Mouse (Mus musculus): ENCODE measurements at regions not wholly inside any gene's neighbourhood (a gene's known extent, or its start where the extent isn't known, plus 50 kb on each side); places are given as distances from the start of the nearest gene placed in this dataset.

DNA sequence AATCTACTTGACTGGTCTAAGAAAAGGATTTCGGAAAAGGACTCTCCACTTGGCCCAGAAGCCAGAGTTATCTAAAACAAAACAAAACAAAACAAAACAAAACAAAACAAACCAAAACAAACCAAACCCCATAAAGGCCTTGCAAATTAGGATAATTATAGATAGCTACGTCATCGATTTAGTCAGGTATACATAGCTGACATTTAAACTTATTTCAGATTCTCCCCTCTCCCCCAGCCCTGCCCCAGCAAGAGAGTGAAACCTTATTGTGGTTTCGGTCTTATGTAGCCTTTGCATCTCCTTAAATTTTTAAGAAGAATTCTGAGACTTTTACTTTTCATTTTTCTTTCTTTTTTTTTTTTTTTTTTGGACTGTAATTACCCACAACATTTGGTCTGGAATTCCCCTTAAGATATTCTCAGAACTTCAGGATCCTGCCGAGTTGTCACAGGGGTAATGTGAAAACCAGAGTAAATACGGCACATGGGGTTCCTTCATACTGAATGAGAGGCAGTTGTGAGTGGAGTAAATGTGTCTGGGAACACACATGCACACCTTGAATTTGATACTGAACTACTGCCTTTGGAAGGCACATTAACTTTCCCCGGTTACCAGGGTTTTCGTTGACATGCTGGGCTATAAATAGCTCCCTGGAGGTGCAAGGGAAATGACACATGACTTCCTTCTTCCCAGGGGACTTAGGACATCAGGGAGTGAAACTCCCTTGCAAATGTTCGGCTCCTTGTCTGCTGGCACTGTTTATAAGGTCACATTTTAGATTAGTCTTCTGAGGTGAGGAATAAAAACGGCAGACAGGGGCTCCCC, 94.8 kb upstream of the Rap1b start:
- DNase-seq = no peak

DNA sequence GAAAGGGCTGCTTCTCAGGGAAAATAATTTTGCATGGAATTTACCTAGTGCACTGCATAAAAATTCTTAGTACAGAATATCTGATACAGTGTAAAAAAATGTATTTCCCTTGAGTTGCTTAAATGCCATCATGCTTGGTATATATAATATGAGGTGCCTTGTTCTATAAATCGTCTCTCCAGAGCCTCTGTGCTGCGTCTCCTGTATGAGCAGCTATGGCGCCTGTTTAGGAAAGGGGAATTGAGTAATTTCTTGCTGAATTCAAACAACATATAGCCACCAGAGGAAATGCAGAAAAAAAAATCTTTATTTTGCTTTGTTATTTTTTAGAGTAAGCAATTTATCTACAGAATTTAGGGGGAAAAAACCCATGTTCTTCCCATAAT, 95.4 kb upstream of the Rap1b start:
- DNase-seq = no peak

DNA sequence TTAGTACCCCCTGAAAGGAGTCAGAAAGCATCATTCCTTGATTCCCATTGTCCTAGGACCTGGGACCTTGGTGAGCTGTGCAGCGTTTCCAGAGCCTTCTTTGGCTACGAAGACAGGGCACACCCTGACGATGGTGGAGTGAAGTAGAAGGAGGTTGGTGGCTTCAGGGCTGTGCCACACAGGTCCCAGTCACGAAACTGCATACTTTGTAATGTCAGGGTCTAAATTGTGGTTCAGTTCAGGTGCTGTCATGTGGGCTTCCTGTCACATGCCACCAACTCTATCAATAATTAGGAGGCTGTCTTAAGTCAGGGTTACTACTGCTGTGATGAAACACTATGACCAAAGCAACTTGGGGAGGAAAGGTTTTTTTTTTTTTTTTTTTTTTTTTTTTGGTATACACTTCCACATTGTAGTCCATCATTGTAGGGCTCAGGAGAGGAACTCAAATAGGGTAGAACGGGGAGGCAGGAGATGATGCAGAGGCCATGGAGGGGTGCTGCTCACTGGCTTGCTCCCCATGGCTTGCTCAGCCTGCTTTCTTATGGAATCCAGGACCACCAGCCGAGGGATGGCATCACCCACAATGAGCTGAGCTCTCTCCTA, 98.0 kb upstream of the Rap1b start:
- no peak for DNase-seq

GRCm38 (mm10) chr10:117947191-117947590, 101.4 kb upstream of the Rap1b start:
- DNase-seq = no peak

- DNase-seq = no peak
Observed at GRCm38 (mm10) chr10:117947911-117948310, 102.1 kb upstream of the Rap1b start.

DNA sequence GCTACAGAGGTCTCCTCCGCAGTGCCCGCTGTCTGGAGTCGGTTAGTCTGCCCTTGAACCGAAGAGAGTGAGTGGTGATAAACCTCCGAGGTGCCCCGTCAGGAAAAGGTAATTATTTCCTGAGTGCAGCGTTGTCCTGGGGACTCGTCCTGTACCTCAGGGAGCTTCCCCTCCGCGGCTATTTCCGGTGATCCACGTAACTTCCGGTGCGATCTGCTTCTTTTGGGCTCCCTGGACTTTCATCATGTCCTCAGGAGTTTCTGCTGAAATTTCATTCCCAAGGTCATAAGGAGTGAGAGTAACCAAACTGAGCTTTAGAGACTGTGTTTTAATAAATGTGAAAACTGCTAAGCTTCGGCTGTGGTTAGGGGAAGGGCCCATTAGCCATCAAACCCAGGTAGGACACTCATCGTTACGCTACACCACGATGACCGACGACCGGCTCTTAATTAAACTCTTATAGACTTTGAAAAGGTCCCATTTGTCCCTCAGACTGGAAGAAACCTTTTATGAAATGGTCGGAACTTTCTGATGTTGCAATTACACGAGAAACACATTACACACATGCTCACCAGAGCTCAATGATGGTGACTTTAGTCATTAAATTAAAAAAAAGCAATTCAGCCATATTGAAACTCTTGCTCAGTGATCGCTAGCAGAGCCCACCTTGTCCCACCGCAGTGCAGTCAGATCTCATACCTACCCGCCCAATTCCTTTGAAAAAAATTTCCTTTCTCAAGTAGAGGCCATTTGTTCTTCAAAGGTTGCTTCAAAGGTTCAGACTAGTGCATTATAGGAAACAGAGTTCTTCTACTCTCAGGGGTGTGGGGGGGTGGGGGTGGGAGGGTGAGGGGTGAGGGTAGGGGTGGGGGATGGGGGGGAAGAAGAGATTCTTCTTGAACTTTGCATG, 106.5 kb upstream of the Rap1b start:
- no peak for DNase-seq

- DNase-seq = no peak
Observed at GRCm38 (mm10) chr10:117953026-117953711, 107.3 kb upstream of the Rap1b start.

- no peak for DNase-seq
Observed at GRCm38 (mm10) chr10:117956174-117956950, 110.5 kb upstream of the Rap1b start.

DNA sequence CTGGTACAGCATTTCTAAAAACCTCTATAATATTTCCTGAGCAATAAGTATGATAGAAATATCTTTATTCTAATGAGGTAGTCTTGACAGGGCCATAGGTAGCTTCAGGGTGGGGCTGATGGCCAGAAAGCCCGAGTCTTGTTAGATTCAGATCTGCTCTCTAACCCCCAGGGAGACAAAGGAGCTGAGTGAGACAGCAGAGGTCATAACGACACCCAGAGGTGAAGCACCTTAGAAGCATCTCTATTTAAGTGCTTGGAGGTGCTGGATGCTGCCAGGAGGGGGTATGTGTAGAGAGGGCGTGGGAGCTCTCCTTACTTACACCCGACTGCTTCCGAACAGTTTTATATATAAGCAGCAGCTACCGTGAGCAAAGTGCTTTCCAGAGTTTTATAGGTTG, 128.9 kb upstream of the Rap1b start:
- no peak for DNase-seq

- no peak for DNase-seq
Observed at GRCm38 (mm10) chr10:117975467-117975866, 129.6 kb upstream of the Rap1b start.

GRCm38 (mm10) chr10:117979091-117979490, 133.3 kb upstream of the Rap1b start:
- no peak for DNase-seq

DNA sequence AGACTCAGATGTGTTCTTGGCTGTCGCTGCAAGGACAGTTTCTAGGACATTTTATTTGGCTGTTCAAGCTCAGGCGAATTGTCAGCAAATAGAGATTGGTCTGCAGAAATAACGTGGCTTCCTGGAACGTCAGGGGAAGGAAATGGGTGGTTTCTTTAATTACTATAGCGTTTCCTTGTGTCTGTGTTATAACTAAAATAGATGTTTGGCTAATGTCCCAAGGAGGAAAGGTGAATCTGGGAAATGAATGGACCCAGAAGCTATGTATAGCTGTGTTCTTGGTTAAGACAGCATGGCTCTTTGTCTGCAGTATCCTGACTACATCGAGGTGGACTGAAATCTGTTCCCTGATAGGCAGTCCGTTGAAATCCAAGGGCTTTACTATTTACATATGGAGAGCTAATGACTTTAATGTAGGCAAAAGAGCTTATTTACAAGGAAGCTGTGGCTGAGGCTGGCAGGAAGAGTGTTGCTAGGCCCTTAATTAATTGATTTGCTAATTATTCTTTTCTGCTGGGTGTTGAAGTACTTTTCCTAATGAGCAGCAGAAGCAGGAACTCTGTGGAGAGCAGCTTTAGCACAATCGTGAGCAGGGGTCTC, 136.9 kb upstream of the Rap1b start:
- no peak for DNase-seq

- DNase-seq = no peak
Observed at GRCm38 (mm10) chr10:117983271-117983670, 137.4 kb upstream of the Rap1b start.

GRCm38 (mm10) chr10:117984784-117985602, 139.2 kb upstream of the Rap1b start:
- no peak for DNase-seq

- no peak for DNase-seq
Observed at GRCm38 (mm10) chr10:117987620-117988019, 141.8 kb upstream of the Rap1b start.

DNA sequence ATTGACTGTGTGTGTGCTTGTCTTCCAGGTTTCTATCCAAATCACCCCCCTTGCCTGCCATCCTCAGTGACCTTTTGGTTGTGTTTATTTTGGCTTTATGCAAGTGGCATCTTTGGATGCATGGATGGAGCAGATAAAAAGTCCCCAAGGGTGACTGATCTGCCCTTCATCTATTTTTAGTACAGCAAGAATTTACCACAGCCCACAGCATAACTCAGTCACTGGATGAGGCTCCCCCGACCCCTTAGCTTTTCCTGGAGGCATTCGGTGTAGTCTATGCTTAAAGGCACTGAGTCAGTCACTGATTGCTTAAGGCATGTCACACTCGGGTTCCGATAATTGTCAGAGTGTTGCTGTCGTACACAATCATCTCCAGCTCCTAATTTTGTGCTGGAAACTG, 142.2 kb upstream of the Rap1b start:
- no peak for DNase-seq

DNA sequence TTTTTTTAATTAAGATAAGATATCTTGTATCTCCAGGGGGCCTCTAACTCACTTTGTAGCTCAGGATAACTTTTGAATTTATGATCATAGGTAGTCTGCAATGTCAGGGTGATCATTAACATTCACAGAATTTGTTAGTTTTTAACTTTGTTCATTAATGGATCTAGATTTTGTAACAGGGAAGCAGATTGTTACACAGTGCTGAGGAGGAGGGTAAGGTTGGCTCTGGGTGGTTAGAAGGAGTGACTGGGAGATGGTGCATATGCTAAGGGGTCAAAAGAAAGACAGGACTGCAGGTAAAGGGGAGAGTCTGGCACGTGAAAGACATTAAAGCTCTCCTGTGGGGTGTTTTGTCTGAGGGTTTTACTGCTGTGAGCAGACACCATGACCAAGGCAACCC, 145.3 kb upstream of the Rap1b start:
- DNase-seq = no peak

DNA sequence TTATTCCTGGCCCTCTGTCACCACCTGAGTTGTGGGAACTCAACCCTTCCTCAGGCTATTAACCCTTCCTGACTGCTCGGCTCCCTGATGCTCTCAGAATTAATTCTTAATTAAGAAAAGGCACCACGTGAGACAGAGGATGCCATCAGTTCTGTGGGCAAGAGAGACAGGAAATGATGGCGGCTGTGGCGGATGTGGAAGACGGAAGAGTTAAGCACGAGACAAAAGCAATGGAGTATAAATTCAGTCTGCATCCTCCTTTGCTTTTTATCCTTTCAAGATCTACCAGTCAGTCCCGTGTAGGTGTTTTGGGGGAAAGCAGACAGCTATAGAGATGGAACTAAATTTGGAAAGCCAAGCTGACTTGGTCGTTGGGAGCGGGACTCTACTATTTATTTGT, 146.5 kb upstream of the Rap1b start:
- no peak for DNase-seq

GRCm38 (mm10) chr10:117993809-117994208, 147.8 kb upstream of the Mdm1 start:
- DNase-seq = no peak

DNA sequence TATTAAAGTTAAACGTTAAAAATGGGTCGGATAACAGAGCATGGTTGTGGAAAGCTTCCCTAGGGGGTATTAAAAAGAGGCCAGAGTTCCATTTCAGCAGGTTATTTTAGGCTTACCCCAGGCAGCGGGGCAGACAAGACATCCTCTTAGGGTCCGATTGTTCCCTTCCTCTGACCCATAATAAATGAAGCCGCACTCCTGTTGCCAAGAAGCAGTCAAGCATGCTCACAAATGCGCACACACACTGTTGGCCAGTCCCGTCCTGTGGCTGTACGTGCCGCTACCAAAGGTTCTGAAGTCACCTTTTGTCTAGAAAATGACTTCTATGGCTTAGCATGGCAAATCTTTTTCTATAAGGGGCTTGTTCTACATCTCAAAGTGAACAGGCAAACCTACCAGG, 146.8 kb upstream of the Mdm1 start:
- no peak for DNase-seq

DNA sequence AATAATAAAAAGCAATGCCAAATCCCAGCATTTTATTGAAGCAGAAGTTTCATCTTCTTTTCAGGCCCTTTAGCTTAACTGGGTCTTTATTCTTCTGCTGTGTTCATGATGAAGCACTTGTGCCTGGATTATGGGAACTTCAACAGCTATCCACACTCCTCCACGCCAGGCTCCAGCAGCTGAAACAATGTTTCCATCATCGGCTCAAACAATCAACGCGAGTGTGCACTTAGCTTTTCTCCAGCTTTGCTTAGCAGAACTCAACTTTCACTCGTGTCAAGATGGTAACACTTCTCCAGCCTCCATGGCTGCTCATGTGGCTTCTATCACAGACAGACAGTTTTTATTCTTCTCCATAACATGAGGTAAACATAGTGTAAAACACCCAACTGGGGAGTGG, 143.8 kb upstream of the Mdm1 start:
- DNase-seq = no peak
